Mouse (Mus musculus) midbrain, embryonic 10.5 days (tissue): ENCODE measurements around the gene Mbnl2. TPM values are rescaled to one million over a fixed set of nuclear protein-coding genes. Genes with fewer than 3 reads are reported as not detected.

Experiments
- DNase-seq: peaks from one replicate; pipeline ENCODE4 v3.0.0-alpha.2; 2017; ENCODE audit warnings: low spot score
- H3K27ac ChIP-seq: fragments of 300-500 bp; sonication (generic); replicated peaks from 2 replicates; pipeline ENCODE4 v1.5.1; 2016; ENCODE audit warnings: mild to moderate bottlenecking
- H3K27me3 ChIP-seq: fragments of 300-500 bp; sonication (generic); 2 replicates; pipeline ENCODE4 v1.6.1; 2016; ENCODE audit warnings: low read depth, mild to moderate bottlenecking; ENCODE audit not compliant: poor library complexity, severe bottlenecking
- H3K36me3 ChIP-seq: fragments of 300-500 bp; sonication (generic); 2 replicates; pipeline ENCODE4 v1.6.1; 2016; ENCODE audit warnings: mild to moderate bottlenecking, moderate library complexity
- H3K4me1 ChIP-seq: fragments of 300-500 bp; sonication (generic); 2 replicates; pipeline ENCODE4 v1.6.1; 2016
- H3K4me3 ChIP-seq: fragments of 300-500 bp; sonication (generic); 2 replicates; pipeline ENCODE4 v1.5.1; 2016; ENCODE audit warnings: mild to moderate bottlenecking, moderate library complexity
- H3K9me3 ChIP-seq: fragments of 300-500 bp; sonication (generic); replicated peaks from 2 replicates; pipeline ENCODE4 v1.6.1; 2016; ENCODE audit warnings: mild to moderate bottlenecking
- WGBS: fragments of 180-500 bp; shearing (Covaris S2); methylation state at CpG from one replicate; pipeline ENCODE4 v1.1.7; 2016; 5-methylcytosine and 5-hydroxymethylcytosine counted together
- polyA plus RNA-seq: library from polyadenylated mRNA; unstranded; fragments of >200 nt; fragmentation: Nextera tagmentation; extraction: Ambion mirVana; gene quantifications from 2 replicates; pipeline ENCODE4 v1.2.1, GENCODE M21; 2016

Gene Mbnl2
- polyA plus RNA-seq, 1 experiment from 2014 or later = 24.0 TPM

- Histone ChIP-seq H3K36me3 (no peaks in the 10 kb centered on the region), H3K27ac (no peak overlapping the region), H3K9me3 (no peaks in the 10 kb centered on the region), H3K27me3 (no peaks in the 10 kb centered on the region), H3K4me3 (no peak overlapping the region), H3K4me1 (peaks cover 7% of the 10 kb centered on the region)
- 90% methylated on average over 5 of the region's 5 CpGs for whole genome bisulfite sequencing
- no peak for DNase-seq
Observed at GRCm38 (mm10) chr14:120325673-120326072, 50.2 kb downstream of the Mbnl2 start.

DNA sequence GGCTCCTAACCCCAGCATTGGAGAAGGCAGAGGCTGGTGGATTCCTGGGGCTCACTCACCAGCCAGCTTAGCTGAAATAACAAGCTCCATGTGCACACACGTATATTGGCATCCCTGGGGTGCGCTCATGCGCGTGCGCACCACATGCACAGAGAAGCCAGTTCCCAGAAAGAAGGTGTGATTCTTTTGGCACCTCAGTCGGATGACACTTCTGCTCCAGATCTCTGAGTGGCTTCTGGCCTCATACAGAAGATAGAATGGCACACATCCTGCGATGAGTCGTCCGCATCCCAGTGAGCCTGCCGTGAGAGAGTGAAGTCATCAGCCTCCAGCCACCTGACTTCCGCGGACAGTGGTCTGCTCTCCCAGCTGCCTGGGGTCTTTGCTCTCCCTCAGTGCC, 55.0 kb downstream of the Mbnl2 start:
- Histone ChIP-seq H3K27me3 (no peaks in the 10 kb centered on the region), H3K36me3 (no peaks in the 10 kb centered on the region), H3K4me1 (peaks cover 11% of the 10 kb centered on the region), H3K27ac (0 out of 2 replicates have a peak overlapping the region, but pooled peaks have one; percentile 0), H3K4me3 (no peak overlapping the region), H3K9me3 (no peaks in the 10 kb centered on the region)
- 75% methylated on average over 12 of the region's 12 CpGs for WGBS
- DNase-seq = no peak

- WGBS = 91% methylated on average over 13 of the region's 13 CpGs
- Histone ChIP-seq H3K9me3 (no peaks in the 10 kb centered on the region), H3K4me3 (no peak overlapping the region), H3K27ac (0 out of 2 replicates have a peak overlapping the region, but pooled peaks have one; percentile 0), H3K36me3 (no peaks in the 10 kb centered on the region), H3K27me3 (no peaks in the 10 kb centered on the region), H3K4me1 (peaks cover 13% of the 10 kb centered on the region)
- DNase-seq = no peak
Observed at GRCm38 (mm10) chr14:120330881-120331514, 55.5 kb downstream of the Mbnl2 start.

- H3K4me1 ChIP-seq = peaks cover 40% of the 10 kb centered on the region
- no peak for DNase-seq
- H3K27me3 ChIP-seq = no peaks in the 10 kb centered on the region
- H3K27ac ChIP-seq = no peak overlapping the region
- WGBS = 87% methylated on average over 15 of the region's 15 CpGs
- no peaks in the 10 kb centered on the region for H3K9me3 ChIP-seq
- no peak overlapping the region for H3K4me3 ChIP-seq
- no peaks in the 10 kb centered on the region for H3K36me3 ChIP-seq
Observed at GRCm38 (mm10) chr14:120333465-120334243, 58.2 kb downstream of the Mbnl2 start.

DNA sequence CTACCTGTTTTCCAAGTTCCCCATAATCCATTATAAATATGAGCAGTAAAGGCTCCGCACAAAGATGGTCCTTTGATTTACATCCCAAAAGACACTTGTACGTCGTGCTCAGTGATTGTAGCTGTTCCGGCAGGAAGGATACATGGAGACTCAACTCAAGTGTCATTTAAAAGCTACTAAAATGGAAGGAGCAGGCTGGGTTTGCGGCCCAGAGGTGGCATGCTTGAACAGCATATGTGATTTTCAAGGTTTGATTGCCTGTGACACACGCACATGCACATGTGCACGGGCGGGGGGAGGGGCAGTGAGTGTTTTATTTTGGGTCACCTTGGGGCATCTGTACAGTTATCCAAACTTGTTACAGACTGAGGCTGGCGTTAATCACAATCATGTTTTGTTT, 59.9 kb downstream of the Mbnl2 start:
- no peak for DNase-seq
- 88% methylated on average over 9 of the region's 9 CpGs for WGBS
- Histone ChIP-seq H3K4me1 (peaks cover 38% of the 10 kb centered on the region), H3K27me3 (no peaks in the 10 kb centered on the region), H3K9me3 (no peaks in the 10 kb centered on the region), H3K27ac (no peak overlapping the region), H3K36me3 (no peaks in the 10 kb centered on the region), H3K4me3 (no peak overlapping the region)

DNA sequence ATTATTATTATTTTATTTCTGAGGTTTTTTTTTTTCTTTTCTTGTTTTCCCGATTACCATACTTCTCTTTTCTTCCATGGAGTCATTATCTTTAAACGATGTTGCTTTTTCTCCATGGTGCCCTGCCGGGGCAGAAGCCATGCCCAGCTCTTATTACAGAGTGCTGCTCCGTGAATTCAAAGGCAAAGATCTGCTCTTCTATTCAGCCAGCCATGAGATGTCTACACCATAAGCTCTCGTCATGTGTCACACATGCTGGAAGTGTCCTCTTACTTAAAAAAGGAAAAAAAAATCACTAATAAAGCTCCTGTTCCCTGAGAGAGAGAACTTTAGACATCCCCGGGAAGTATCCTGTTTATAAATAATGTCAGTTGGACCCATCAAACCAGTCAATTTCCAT, 60.4 kb downstream of the Mbnl2 start:
- no peak for DNase-seq
- no peaks in the 10 kb centered on the region for H3K9me3 ChIP-seq
- 77% methylated on average over 6 of the region's 6 CpGs for WGBS
- no peaks in the 10 kb centered on the region for H3K36me3 ChIP-seq
- peaks cover 35% of the 10 kb centered on the region for H3K4me1 ChIP-seq
- no peak overlapping the region for H3K27ac ChIP-seq
- no peak overlapping the region for H3K4me3 ChIP-seq
- no peaks in the 10 kb centered on the region for H3K27me3 ChIP-seq

DNA sequence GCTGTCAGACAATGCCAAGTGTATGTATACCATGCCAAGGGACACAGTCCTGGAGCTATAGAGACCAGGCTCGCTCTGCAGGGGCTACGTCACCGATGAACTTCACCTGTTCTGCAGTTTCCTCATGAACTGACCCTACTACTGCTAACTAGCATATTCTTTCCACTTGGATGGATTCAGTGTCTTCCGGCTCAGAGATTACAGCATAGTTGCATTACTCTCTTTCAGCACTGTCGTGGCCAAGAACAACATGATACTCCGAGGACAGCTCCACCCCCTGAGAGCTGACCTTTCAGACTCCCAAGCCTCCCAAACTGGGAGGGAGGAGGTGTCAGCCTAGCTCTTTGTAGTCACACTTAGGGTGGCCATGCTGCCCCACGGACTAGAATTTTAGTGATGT, 60.9 kb downstream of the Mbnl2 start:
- no peaks in the 10 kb centered on the region for H3K27me3 ChIP-seq
- WGBS = 47% methylated on average over 7 of the region's 7 CpGs
- H3K9me3 ChIP-seq = no peaks in the 10 kb centered on the region
- no peak for DNase-seq
- no peaks in the 10 kb centered on the region for H3K36me3 ChIP-seq
- H3K27ac ChIP-seq = no peak overlapping the region
- peaks cover 35% of the 10 kb centered on the region for H3K4me1 ChIP-seq
- no peak overlapping the region for H3K4me3 ChIP-seq

- no peaks in the 10 kb centered on the region for H3K9me3 ChIP-seq
- no peaks in the 10 kb centered on the region for H3K27me3 ChIP-seq
- 82% methylated on average over 8 of the region's 8 CpGs for WGBS
- H3K4me1 ChIP-seq = peaks cover 35% of the 10 kb centered on the region
- H3K4me3 ChIP-seq = no peak overlapping the region
- no peak overlapping the region for H3K27ac ChIP-seq
- no peaks in the 10 kb centered on the region for H3K36me3 ChIP-seq
- DNase-seq = no peak
Observed at GRCm38 (mm10) chr14:120336841-120337240, 61.4 kb downstream of the Mbnl2 start.

DNA sequence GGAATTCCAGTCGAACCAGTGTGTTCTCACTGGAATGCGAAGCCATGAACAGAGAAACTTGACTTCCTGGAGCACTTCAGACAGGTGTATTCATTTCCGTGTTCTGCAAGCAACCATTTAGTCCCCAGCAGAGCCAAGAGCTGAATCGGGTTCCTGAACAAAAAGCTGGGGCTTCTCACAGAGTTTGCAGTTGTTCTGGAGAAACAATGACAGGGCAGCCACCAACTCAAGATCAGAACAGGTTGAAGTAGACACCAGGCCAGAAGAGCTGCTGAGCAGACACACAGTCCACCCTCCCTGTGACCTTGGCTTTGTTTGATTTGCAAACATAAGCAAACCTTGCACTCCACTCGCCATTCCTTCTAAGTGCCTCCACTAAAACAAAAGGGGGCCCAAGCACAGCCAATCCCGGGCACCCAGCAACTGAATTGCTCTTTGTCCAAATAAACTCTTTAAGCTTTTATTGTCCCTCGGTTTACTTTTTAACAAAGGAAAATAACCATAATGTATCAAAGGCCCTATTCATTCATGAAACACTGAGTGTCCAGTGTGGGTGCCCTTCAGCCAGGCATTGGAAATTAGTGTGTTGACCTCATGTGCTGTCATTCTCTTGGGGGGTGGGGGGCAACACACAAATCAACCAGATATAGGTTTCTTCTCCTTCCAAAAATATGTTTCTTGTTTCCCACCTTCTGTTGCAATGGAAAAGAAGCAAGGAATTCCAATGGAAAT, 62.4 kb downstream of the Mbnl2 start:
- H3K4me3 ChIP-seq = no peak overlapping the region
- 73% methylated on average over 7 of the region's 7 CpGs for WGBS
- H3K36me3 ChIP-seq = no peaks in the 10 kb centered on the region
- DNase-seq = no peak
- H3K27me3 ChIP-seq = no peaks in the 10 kb centered on the region
- no peaks in the 10 kb centered on the region for H3K9me3 ChIP-seq
- peaks cover 31% of the 10 kb centered on the region for H3K4me1 ChIP-seq
- 0 out of 2 replicates have a peak overlapping the region, but pooled peaks have one; percentile 6 for H3K27ac ChIP-seq

GRCm38 (mm10) chr14:120338706-120339105, 63.2 kb downstream of the Mbnl2 start:
- Histone ChIP-seq H3K4me1 (peaks cover 31% of the 10 kb centered on the region), H3K9me3 (no peaks in the 10 kb centered on the region), H3K36me3 (no peaks in the 10 kb centered on the region), H3K4me3 (no peak overlapping the region), H3K27me3 (no peaks in the 10 kb centered on the region), H3K27ac (no peak overlapping the region)
- DNase-seq = no peak
- WGBS = 81% methylated on average over 3 of the region's 3 CpGs

DNA sequence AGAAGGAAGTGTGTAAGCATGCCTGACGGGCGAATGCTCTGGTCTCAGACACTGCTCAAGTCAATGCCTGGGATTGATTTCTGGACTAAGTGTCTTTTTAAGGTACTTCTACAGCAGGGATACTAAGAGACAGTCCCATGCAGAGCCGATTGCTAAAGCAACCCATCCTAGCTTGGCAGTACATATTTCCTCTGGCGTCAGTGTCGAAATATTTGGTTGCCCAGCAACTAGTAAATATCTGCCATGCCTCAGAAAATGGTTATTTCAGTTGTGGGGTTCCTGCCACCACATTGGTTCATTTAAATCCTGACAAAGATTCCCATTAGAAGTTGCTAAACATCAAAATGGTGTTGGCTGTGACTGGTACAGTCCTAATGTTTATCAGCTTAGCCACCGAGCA, 66.4 kb downstream of the Mbnl2 start:
- Histone ChIP-seq H3K27me3 (no peaks in the 10 kb centered on the region), H3K4me3 (no peak overlapping the region), H3K36me3 (peaks cover 6% of the 10 kb centered on the region), H3K4me1 (peaks cover 19% of the 10 kb centered on the region), H3K27ac (no peak overlapping the region), H3K9me3 (peaks cover 8% of the 10 kb centered on the region; the same call in 1 of the 2 replicates)
- WGBS = 96% methylated on average over 6 of the region's 6 CpGs
- no peak for DNase-seq

DNA sequence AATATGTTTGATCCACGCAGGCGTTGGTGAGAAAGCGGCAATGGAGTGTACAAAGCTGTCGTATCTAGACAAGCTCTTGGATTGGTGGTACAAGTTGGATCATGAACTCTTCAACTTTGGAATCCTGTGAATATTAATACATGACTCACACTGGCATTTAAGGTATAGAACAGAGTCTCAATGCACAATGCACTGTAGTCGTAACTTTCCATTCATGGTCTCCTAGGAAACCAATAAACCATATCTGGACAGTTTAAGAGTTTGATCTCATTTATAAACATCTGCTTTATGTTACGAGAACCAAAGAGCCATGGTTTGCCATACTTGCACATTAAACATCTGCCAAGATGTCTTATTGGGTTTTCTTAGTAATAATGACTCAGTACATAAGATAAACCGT, 66.9 kb downstream of the Mbnl2 start:
- Histone ChIP-seq H3K36me3 (peaks cover 7% of the 10 kb centered on the region), H3K4me1 (peaks cover 15% of the 10 kb centered on the region), H3K9me3 (peaks cover 10% of the 10 kb centered on the region; the same call in 1 of the 2 replicates), H3K4me3 (no peak overlapping the region), H3K27ac (no peak overlapping the region), H3K27me3 (no peaks in the 10 kb centered on the region)
- DNase-seq = no peak
- WGBS = 96% methylated on average over 7 of the region's 7 CpGs

DNA sequence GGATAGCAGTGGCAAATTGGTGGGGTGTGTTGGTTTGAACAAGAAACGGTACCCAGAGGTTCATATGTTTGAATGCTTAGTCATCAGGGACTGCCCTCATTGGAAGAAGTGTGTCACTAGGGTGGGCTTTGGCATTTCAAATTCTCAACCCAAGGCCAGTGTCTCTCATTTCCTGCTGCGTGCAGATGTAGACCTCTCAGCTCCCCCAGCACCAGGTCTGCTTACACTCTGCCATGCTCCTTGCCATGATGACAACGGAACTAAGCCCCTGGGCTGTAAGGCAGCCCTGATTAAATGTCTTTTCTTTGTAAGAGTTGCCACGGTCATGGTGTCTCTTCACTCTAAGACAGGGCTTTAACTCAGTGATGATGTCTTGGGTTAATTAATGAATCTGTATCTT, 69.2 kb downstream of the Mbnl2 start:
- peaks cover 10% of the 10 kb centered on the region; the same call in 1 of the 2 replicates for H3K9me3 ChIP-seq
- no peak overlapping the region for H3K27ac ChIP-seq
- peaks cover 7% of the 10 kb centered on the region for H3K36me3 ChIP-seq
- no peak overlapping the region for H3K4me3 ChIP-seq
- DNase-seq = no peak
- no peaks in the 10 kb centered on the region for H3K4me1 ChIP-seq
- 94% methylated on average over 4 of the region's 4 CpGs for WGBS
- no peaks in the 10 kb centered on the region for H3K27me3 ChIP-seq
